12 mouse cellular contexts compared by ENCODE assay signal in the genomic region with DNA sequence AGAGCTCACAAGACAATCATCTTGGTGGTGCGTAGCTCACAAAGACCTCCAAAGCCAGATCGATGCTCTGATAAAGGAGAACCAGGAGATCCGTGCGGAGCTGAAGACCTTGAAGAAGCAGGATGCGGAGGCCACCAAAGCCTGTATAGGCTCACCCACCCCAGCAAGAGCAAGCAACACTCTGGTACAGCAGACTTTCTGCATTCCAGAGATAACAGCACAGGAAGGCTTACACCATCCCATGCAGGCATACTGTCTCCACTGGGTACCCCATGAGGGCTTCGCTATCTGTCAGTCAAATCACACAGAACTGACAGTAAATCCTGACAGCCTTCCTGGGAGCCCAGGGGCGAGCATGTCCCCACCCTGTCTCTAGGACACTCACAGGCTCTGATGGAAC. TPM values are rescaled to one million over a fixed set of nuclear protein-coding genes. Genes with fewer than 3 reads are reported as not detected.
"Had no signal": no experiment of that assay in that cellular context is flagged by ENCODE, and none has a peak within 500 bp of the region (broad histone marks: within the 10 kb centered on the region; RNA-seq: fewer than 3 reads in every experiment).

No protein-coding gene starts in this region.

RNA-seq across cellular contexts. Expression of a gene that starts 2.0 kb away (rescaled TPM):
- polyA plus RNA-seq: liver, postnatal 0 days; lung, embryonic 15.5 days; midbrain, embryonic 11.5 days; myocyte; neural tube, embryonic 11.5 days; small intestine, adult 2 months had no signal

RNA-seq across cellular contexts. Expression of a gene that starts 10.8 kb away (rescaled TPM):
- polyA plus RNA-seq: liver, postnatal 0 days; lung, adult 2 months; lung, embryonic 15.5 days; lung, postnatal 0 days; midbrain, embryonic 11.5 days; midbrain, embryonic 14.5 days; myocyte; neural tube, embryonic 11.5 days; neural tube, embryonic 13.5 days; neural tube, embryonic 15.5 days; urinary bladder, adult 2 months had no signal
